25 mouse cellular contexts compared by ENCODE assay signal in the genomic region with DNA sequence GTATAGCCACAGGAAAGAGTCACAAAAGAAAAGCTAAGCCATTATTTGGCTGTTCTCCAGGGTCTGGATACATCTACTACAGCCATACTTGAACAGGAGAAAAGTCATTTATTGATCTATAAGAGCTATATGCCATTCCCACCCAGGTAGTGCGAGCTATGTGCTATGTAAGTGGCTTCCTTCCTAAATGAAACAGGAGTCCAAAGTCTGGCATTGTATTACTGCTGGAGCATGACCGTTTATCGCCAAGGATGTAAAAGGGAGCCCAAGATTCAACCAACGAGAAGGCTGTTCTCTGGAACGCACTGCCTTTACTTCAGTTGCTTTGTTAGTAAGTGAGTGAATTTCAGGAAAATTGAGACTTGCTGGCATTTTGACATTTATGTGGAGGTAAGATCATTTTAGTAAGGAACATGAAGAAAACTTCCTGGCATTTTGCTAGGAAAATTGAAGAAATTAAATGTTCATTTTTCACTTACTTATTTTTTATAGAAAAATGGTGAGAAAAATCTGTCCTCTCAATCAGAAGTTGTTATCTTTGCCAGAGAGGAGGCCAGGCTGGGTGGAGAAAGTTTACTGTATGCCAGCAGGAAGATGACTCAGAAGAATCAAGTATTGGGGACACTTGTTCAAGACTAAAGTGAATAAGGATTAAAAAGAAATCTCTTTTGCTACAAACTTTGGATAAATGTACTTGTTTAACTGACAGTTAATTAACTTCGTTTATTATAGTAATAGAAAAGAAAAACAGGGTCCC.
A peak's percentile ranks its signal among the peaks of the same experiment; 100 is the strongest.
DNase-seq lines count a peak whose midpoint lies in the region; ATAC-seq and TF ChIP-seq lines count a peak whose summit lies in the region.
"Had no signal": no experiment of that assay in that cellular context is flagged by ENCODE, and none has a peak within 500 bp of the region (broad histone marks: within the 10 kb centered on the region; RNA-seq: fewer than 3 reads in every experiment).

No protein-coding gene starts in this region.

- no peak overlapping the region for H3K4me3 ChIP-seq in midbrain, embryonic 11.5 days (ENCODE audit: low read depth, low read length)
- no peak overlapping the region for H3K4me3 ChIP-seq in midbrain, embryonic 15.5 days
- H3K4me3 ChIP-seq in intestine, postnatal 0 days (ENCODE audit: low read depth, low read length) = no peak overlapping the region
- H3K4me3 ChIP-seq: forebrain, embryonic 10.5 days; forebrain, embryonic 13.5 days; heart, embryonic 12.5 days; heart, embryonic 15.5 days; hindbrain, embryonic 12.5 days; hindbrain, embryonic 15.5 days had no signal

- no peak for ATAC-seq in midbrain, embryonic 11.5 days (ENCODE audit: low FRiP score)
- ATAC-seq in midbrain, embryonic 15.5 days (replicated peaks) = no peak
- peak; percentile 82 for ATAC-seq in intestine, postnatal 0 days
- ATAC-seq: forebrain, embryonic 13.5 days; forebrain, embryonic 16.5 days; Patski had no signal

- no peaks in the 10 kb centered on the region for H3K27me3 ChIP-seq in midbrain, embryonic 11.5 days (ENCODE audit: control insufficient read depth, insufficient read depth, low read length)
- H3K27me3 ChIP-seq in midbrain, embryonic 15.5 days (replicated peaks) = no peaks in the 10 kb centered on the region
- H3K27me3 ChIP-seq in intestine, postnatal 0 days (replicated peaks; ENCODE audit: control insufficient read depth, insufficient read depth, low read length) = no peaks in the 10 kb centered on the region
- H3K27me3 ChIP-seq: forebrain, embryonic 13.5 days; heart, embryonic 12.5 days; heart, embryonic 15.5 days; hindbrain, embryonic 12.5 days; hindbrain, embryonic 15.5 days; Patski had no signal

- H3K27ac ChIP-seq in midbrain, embryonic 11.5 days (ENCODE audit: low read depth, low read length) = no peak overlapping the region
- no peak overlapping the region for H3K27ac ChIP-seq in midbrain, embryonic 15.5 days
- H3K27ac ChIP-seq in intestine, postnatal 0 days (ENCODE audit: low read depth, low read length) = no peak overlapping the region
- H3K27ac ChIP-seq: forebrain, embryonic 10.5 days; forebrain, embryonic 13.5 days; heart, embryonic 15.5 days; hindbrain, embryonic 12.5 days; hindbrain, embryonic 15.5 days had no signal

- peaks cover 5% of the 10 kb centered on the region for H3K9me3 ChIP-seq in midbrain, embryonic 11.5 days (ENCODE audit: control insufficient read depth, low read length)
- peaks cover 6% of the 10 kb centered on the region for H3K9me3 ChIP-seq in midbrain, embryonic 15.5 days
- H3K9me3 ChIP-seq in intestine, postnatal 0 days (ENCODE audit: control insufficient read depth) = peaks cover 5% of the 10 kb centered on the region

- no peak for TF ChIP-seq CTCF in intestine, postnatal 0 days (IDR thresholded peaks at IDR 0.05; ENCODE audit: low read depth)

- DNase-seq in heart, adult 11 months = peak; percentile 68
- DNase-seq in heart, postnatal 10 days = no peak
- DNase-seq in midbrain, embryonic 11.5 days (ENCODE audit: low spot score, missing footprints) = peak; percentile 65
- DNase-seq in adipocyte (ENCODE audit: low spot score) = peak; percentile 19
- DNase-seq in frontal cortex, postnatal 36 days (ENCODE audit: low spot score in 2 of 2) = no peak
- DNase-seq in right cerebral cortex, postnatal 14 days = no peak
- DNase-seq: adrenal gland, adult 2 months; adrenal gland, postnatal 25 days; cerebellum, adult 11-12 months; cerebellum, adult 8-10 months; cerebellum, postnatal 10 days; cerebellum, postnatal 36 days; gastrocnemius, postnatal 25 days; heart, postnatal 14 days; kidney, adult 2 months had no signal

- no peaks in the 10 kb centered on the region for H3K4me1 ChIP-seq in midbrain, embryonic 11.5 days (ENCODE audit: control insufficient read depth, insufficient read depth, low read length)
- H3K4me1 ChIP-seq in midbrain, embryonic 15.5 days = no peaks in the 10 kb centered on the region
- H3K4me1 ChIP-seq in intestine, postnatal 0 days (replicated peaks; ENCODE audit: control insufficient read depth, insufficient read depth, low read length) = no peaks in the 10 kb centered on the region
- H3K4me1 ChIP-seq: forebrain, embryonic 10.5 days; forebrain, embryonic 13.5 days; hindbrain, embryonic 12.5 days; hindbrain, embryonic 15.5 days had no signal

- H3K9ac ChIP-seq in midbrain, embryonic 11.5 days (ENCODE audit: low read length) = no peak overlapping the region
- H3K9ac ChIP-seq in midbrain, embryonic 15.5 days = no peak overlapping the region
- no peak overlapping the region for H3K9ac ChIP-seq in intestine, postnatal 0 days (ENCODE audit: low read depth, low read length)
- H3K9ac ChIP-seq: forebrain, embryonic 13.5 days; heart, embryonic 12.5 days; heart, embryonic 15.5 days; hindbrain, embryonic 12.5 days; hindbrain, embryonic 15.5 days had no signal

- H3K4me2 ChIP-seq in midbrain, embryonic 11.5 days = no peak overlapping the region
- no peak overlapping the region for H3K4me2 ChIP-seq in midbrain, embryonic 15.5 days
- no peak overlapping the region for H3K4me2 ChIP-seq in intestine, postnatal 0 days (replicated peaks; ENCODE audit: low read depth)
- H3K4me2 ChIP-seq: forebrain, embryonic 13.5 days; heart, embryonic 12.5 days; heart, embryonic 15.5 days; hindbrain, embryonic 12.5 days; hindbrain, embryonic 15.5 days had no signal

- intact Hi-C loops in heart, postnatal 10 days (cut with DNase I) = loop anchor here (5.0 kb wide), 1 partner anchor 44 kb away; no protein-coding TSS in a partner anchor

- 83% methylated on average over 6 of the region's 6 CpGs for whole genome bisulfite sequencing in midbrain, embryonic 11.5 days
- 84% methylated on average over 6 of the region's 6 CpGs for WGBS in midbrain, embryonic 15.5 days
- 52% methylated on average over 6 of the region's 6 CpGs for WGBS in intestine, postnatal 0 days

- H3K36me3 ChIP-seq in midbrain, embryonic 11.5 days (ENCODE audit: control insufficient read depth, insufficient read depth, low read length) = no peaks in the 10 kb centered on the region
- peaks cover 3% of the 10 kb centered on the region; the same call in 1 of the 2 replicates for H3K36me3 ChIP-seq in midbrain, embryonic 15.5 days (replicated peaks)
- H3K36me3 ChIP-seq in intestine, postnatal 0 days (ENCODE audit: control insufficient read depth, insufficient read depth) = 0 out of 2 replicates have a peak, but pooled peaks cover 5% of the 10 kb centered on the region
- H3K36me3 ChIP-seq: hindbrain, embryonic 12.5 days; hindbrain, embryonic 15.5 days had no signal

Comparison
In these comparisons a context has a peak if more than half of its experiments do, and no peak if none do; other contexts are left out.
1. DNase-seq: peak in heart, adult 11 months (single experiment), midbrain, embryonic 11.5 days (single experiment) and adipocyte (single experiment); none in heart, postnatal 10 days (0 of 2), frontal cortex, postnatal 36 days (0 of 2) and right cerebral cortex, postnatal 14 days (single experiment).